Mouse (Mus musculus): ENCODE measurements around the gene Hacd2. TPM values are rescaled to one million over a fixed set of nuclear protein-coding genes. Genes with fewer than 3 reads are reported as not detected.

Gene Hacd2
- polyA plus RNA-seq, 1 experiment from 2014 or later = 58.1 TPM

- Histone ChIP-seq H3K4me3 (no peak overlapping the region), H3K27me3 (replicated peaks) (peaks cover 8% of the 10 kb centered on the region; the same call in 1 of the 2 replicates), H3K4me1 (no peaks in the 10 kb centered on the region; the same call in 1 of the 2 replicates), H3K36me3 (no peaks in the 10 kb centered on the region), H3K9ac (no peak overlapping the region), H3K9me3 (no peaks in the 10 kb centered on the region), H3K4me2 (no peak overlapping the region), H3K27ac (replicated peaks) (no peak overlapping the region)
- 57% methylated on average over 1 of the region's 1 CpGs for WGBS
- ATAC-seq (ENCODE audit: extremely low read depth, insufficient number of reproducible peaks, low FRiP score, low TSS enrichment) = no peak
These were observed 14.9 kb upstream of the Hacd2 start for GRCm38 (mm10) chr16:35007361-35007760.

- Histone ChIP-seq H3K4me3 (no peak overlapping the region), H3K27me3 (replicated peaks) (0 out of 2 replicates have a peak, but pooled peaks cover 6% of the 10 kb centered on the region), H3K36me3 (no peaks in the 10 kb centered on the region), H3K4me1 (no peaks in the 10 kb centered on the region; the same call in 1 of the 2 replicates), H3K9me3 (no peaks in the 10 kb centered on the region), H3K4me2 (no peak overlapping the region), H3K27ac (replicated peaks) (no peak overlapping the region), H3K9ac (no peak overlapping the region)
- ATAC-seq (ENCODE audit: extremely low read depth, insufficient number of reproducible peaks, low FRiP score, low TSS enrichment) = no peak
These were observed 13.8 kb upstream of the Hacd2 start for GRCm38 (mm10) chr16:35008447-35008846.

- Histone ChIP-seq H3K9ac (no peak overlapping the region), H3K4me3 (no peak overlapping the region), H3K36me3 (no peaks in the 10 kb centered on the region), H3K4me2 (no peak overlapping the region), H3K4me1 (no peaks in the 10 kb centered on the region), H3K9me3 (0 out of 2 replicates have a peak, but pooled peaks cover 5% of the 10 kb centered on the region), H3K27me3 (replicated peaks) (peaks cover 16% of the 10 kb centered on the region), H3K27ac (replicated peaks) (no peak overlapping the region)
- WGBS = 66% methylated on average over 2 of the region's 2 CpGs
- ATAC-seq (ENCODE audit: extremely low read depth, insufficient number of reproducible peaks, low FRiP score, low TSS enrichment) = no peak
These were observed 8.7 kb upstream of the Hacd2 start for GRCm38 (mm10) chr16:35013501-35013900.

GRCm38 (mm10) chr16:35016491-35016890 is 5.7 kb upstream of the Hacd2 start:
- Histone ChIP-seq H3K4me1 (no peaks in the 10 kb centered on the region), H3K9me3 (0 out of 2 replicates have a peak, but pooled peaks cover 5% of the 10 kb centered on the region), H3K4me3 (no peak overlapping the region), H3K9ac (no peak overlapping the region), H3K27ac (replicated peaks) (no peak overlapping the region), H3K27me3 (replicated peaks) (peaks cover 31% of the 10 kb centered on the region), H3K36me3 (no peaks in the 10 kb centered on the region), H3K4me2 (no peak overlapping the region)
- ATAC-seq (ENCODE audit: extremely low read depth, insufficient number of reproducible peaks, low FRiP score, low TSS enrichment) = no peak
- WGBS = 74% methylated on average over 3 of the region's 3 CpGs

- Histone ChIP-seq H3K9ac (no peak overlapping the region), H3K4me2 (no peak overlapping the region), H3K36me3 (no peaks in the 10 kb centered on the region), H3K4me1 (peaks cover 7% of the 10 kb centered on the region), H3K27ac (replicated peaks) (no peak overlapping the region), H3K9me3 (0 out of 2 replicates have a peak, but pooled peaks cover 5% of the 10 kb centered on the region), H3K27me3 (replicated peaks) (peaks cover 31% of the 10 kb centered on the region), H3K4me3 (no peak overlapping the region)
- WGBS = 77% methylated on average over 1 of the region's 1 CpGs
- ATAC-seq (ENCODE audit: extremely low read depth, insufficient number of reproducible peaks, low FRiP score, low TSS enrichment) = no peak
These were observed 3.7 kb upstream of the Hacd2 start for GRCm38 (mm10) chr16:35018470-35018974.

- Histone ChIP-seq H3K4me2 (peak overlapping the region; percentile 78), H3K9me3 (no peaks in the 10 kb centered on the region), H3K9ac (no peak overlapping the region), H3K27ac (replicated peaks) (no peak overlapping the region), H3K36me3 (peaks cover 5% of the 10 kb centered on the region), H3K27me3 (replicated peaks) (peaks cover 31% of the 10 kb centered on the region), H3K4me1 (peaks cover 10% of the 10 kb centered on the region), H3K4me3 (peak overlapping the region; percentile 97)
- whole genome bisulfite sequencing = 48% methylated on average over 5 of the region's 5 CpGs
- ATAC-seq (ENCODE audit: extremely low read depth, insufficient number of reproducible peaks, low FRiP score, low TSS enrichment) = 0 out of 2 replicates have a peak, but pooled peaks have one; percentile 2
These were observed 356 bp upstream of the Hacd2 start for GRCm38 (mm10) chr16:35021903-35022241.

GRCm38 (mm10) chr16:35023138-35023735 is 1.0 kb downstream of the Hacd2 start:
- Histone ChIP-seq H3K27me3 (replicated peaks) (peaks cover 24% of the 10 kb centered on the region), H3K9me3 (no peaks in the 10 kb centered on the region), H3K27ac (replicated peaks) (peak overlapping the region; percentile 85), H3K4me1 (peaks cover 10% of the 10 kb centered on the region), H3K4me2 (peak overlapping the region; percentile 78), H3K9ac (peak overlapping the region; percentile 94), H3K4me3 (peak overlapping the region; percentile 97), H3K36me3 (peaks cover 11% of the 10 kb centered on the region)
- WGBS = 8% methylated on average over 8 of the region's 8 CpGs
- no peak for ATAC-seq (ENCODE audit: extremely low read depth, insufficient number of reproducible peaks, low FRiP score, low TSS enrichment)

GRCm38 (mm10) chr16:35024300-35024699 is 2.1 kb downstream of the Hacd2 start:
- no peak for ATAC-seq (ENCODE audit: extremely low read depth, insufficient number of reproducible peaks, low FRiP score, low TSS enrichment)
- WGBS = 82% methylated on average over 5 of the region's 5 CpGs
- no peaks in the 10 kb centered on the region for H3K9me3 ChIP-seq
- no peak overlapping the region for H3K27ac ChIP-seq (replicated peaks)
- H3K4me1 ChIP-seq = peaks cover 10% of the 10 kb centered on the region
- H3K36me3 ChIP-seq = peaks cover 20% of the 10 kb centered on the region
- no peak overlapping the region for H3K4me2 ChIP-seq
- peaks cover 14% of the 10 kb centered on the region for H3K27me3 ChIP-seq (replicated peaks)
- H3K4me3 ChIP-seq = no peak overlapping the region
- no peak overlapping the region for H3K9ac ChIP-seq

- no peak overlapping the region for H3K4me2 ChIP-seq
- H3K27ac ChIP-seq (replicated peaks) = no peak overlapping the region
- no peak overlapping the region for H3K9ac ChIP-seq
- H3K4me1 ChIP-seq = peaks cover 10% of the 10 kb centered on the region
- WGBS = 90% methylated on average over 4 of the region's 4 CpGs
- H3K9me3 ChIP-seq = no peaks in the 10 kb centered on the region
- peaks cover 6% of the 10 kb centered on the region for H3K27me3 ChIP-seq (replicated peaks)
- ATAC-seq (ENCODE audit: extremely low read depth, insufficient number of reproducible peaks, low FRiP score, low TSS enrichment) = no peak
- H3K36me3 ChIP-seq = peaks cover 29% of the 10 kb centered on the region
- no peak overlapping the region for H3K4me3 ChIP-seq
These were observed 3.1 kb downstream of the Hacd2 start for GRCm38 (mm10) chr16:35025347-35025746.

- WGBS = 70% methylated on average over 3 of the region's 3 CpGs
- no peak for ATAC-seq (ENCODE audit: extremely low read depth, insufficient number of reproducible peaks, low FRiP score, low TSS enrichment)
- no peak overlapping the region for H3K9ac ChIP-seq
- peaks cover 17% of the 10 kb centered on the region for H3K4me1 ChIP-seq
- H3K36me3 ChIP-seq = peaks cover 39% of the 10 kb centered on the region
- H3K27ac ChIP-seq (replicated peaks) = no peak overlapping the region
- no peaks in the 10 kb centered on the region for H3K27me3 ChIP-seq (replicated peaks)
- H3K9me3 ChIP-seq = no peaks in the 10 kb centered on the region
- H3K4me3 ChIP-seq = no peak overlapping the region
- no peak overlapping the region for H3K4me2 ChIP-seq
These were observed 11.0 kb downstream of the Hacd2 start for GRCm38 (mm10) chr16:35033241-35033640.

GRCm38 (mm10) chr16:35033809-35034577 is 11.8 kb downstream of the Hacd2 start:
- H3K27ac ChIP-seq (replicated peaks) = no peak overlapping the region
- no peak for ATAC-seq (ENCODE audit: extremely low read depth, insufficient number of reproducible peaks, low FRiP score, low TSS enrichment)
- H3K4me3 ChIP-seq = no peak overlapping the region
- no peaks in the 10 kb centered on the region for H3K9me3 ChIP-seq
- no peaks in the 10 kb centered on the region for H3K27me3 ChIP-seq (replicated peaks)
- H3K4me2 ChIP-seq = no peak overlapping the region
- peaks cover 18% of the 10 kb centered on the region for H3K4me1 ChIP-seq
- H3K9ac ChIP-seq = no peak overlapping the region
- 72% methylated on average over 8 of the region's 8 CpGs for WGBS
- H3K36me3 ChIP-seq = peaks cover 33% of the 10 kb centered on the region
